Mouse (Mus musculus) stomach, embryonic 15.5 days (tissue): ENCODE measurements around the gene Nbr1. TPM values are rescaled to one million over a fixed set of nuclear protein-coding genes. Genes with fewer than 3 reads are reported as not detected.

Experiments
- ATAC-seq: fragments of 200-750 bp; cut with Nextera tagmentation; 2 replicates; pipeline ENCODE4 v1.8.0; 2017; ENCODE audit warnings: low read depth, moderate number of reproducible peaks, moderate TSS enrichment; ENCODE audit not compliant: insufficient read depth, low FRiP score
- H3K27ac ChIP-seq: fragments of 300-500 bp; sonication (generic); 2 replicates; pipeline ENCODE4 v1.5.1; 2015; ENCODE audit warnings: mild to moderate bottlenecking, inconsistent platforms
- H3K27me3 ChIP-seq: fragments of 300-500 bp; sonication (generic); replicated peaks from 2 replicates; pipeline ENCODE4 v1.6.1; 2015; ENCODE audit warnings: inconsistent platforms
- H3K36me3 ChIP-seq: fragments of 300-500 bp; sonication (generic); 2 replicates; pipeline ENCODE4 v1.6.1; 2015; ENCODE audit warnings: inconsistent platforms
- H3K4me1 ChIP-seq: fragments of 300-500 bp; sonication (generic); 2 replicates; pipeline ENCODE4 v1.6.1; 2015; ENCODE audit warnings: inconsistent platforms
- H3K4me2 ChIP-seq: fragments of 300-500 bp; sonication (generic); 2 replicates; pipeline ENCODE4 v1.6.1; 2015; ENCODE audit warnings: mild to moderate bottlenecking, inconsistent platforms
- H3K4me3 ChIP-seq: fragments of 300-500 bp; sonication (generic); replicated peaks from 2 replicates; pipeline ENCODE4 v1.5.1; 2015; ENCODE audit warnings: inconsistent platforms
- H3K9ac ChIP-seq: fragments of 300-500 bp; sonication (generic); 2 replicates; pipeline ENCODE4 v1.6.1; 2015; ENCODE audit warnings: inconsistent platforms
- H3K9me3 ChIP-seq: fragments of 300-500 bp; sonication (generic); 2 replicates; pipeline ENCODE4 v1.6.1; 2016; ENCODE audit warnings: inconsistent platforms
- WGBS: fragments of 180-500 bp; shearing (Covaris S2); methylation state at CpG from one replicate; pipeline ENCODE4 v1.1.7; 2015; 5-methylcytosine and 5-hydroxymethylcytosine counted together
- polyA plus RNA-seq: library from polyadenylated mRNA; unstranded; fragments of >200 nt; fragmentation: Nextera tagmentation; extraction: Ambion mirVana; gene quantifications from 2 replicates; pipeline ENCODE4 v1.2.1, GENCODE M21; 2015

The Nbr1 gene
- 56.4 and 68.3 TPM in 2 replicates for polyA plus RNA-seq

DNA sequence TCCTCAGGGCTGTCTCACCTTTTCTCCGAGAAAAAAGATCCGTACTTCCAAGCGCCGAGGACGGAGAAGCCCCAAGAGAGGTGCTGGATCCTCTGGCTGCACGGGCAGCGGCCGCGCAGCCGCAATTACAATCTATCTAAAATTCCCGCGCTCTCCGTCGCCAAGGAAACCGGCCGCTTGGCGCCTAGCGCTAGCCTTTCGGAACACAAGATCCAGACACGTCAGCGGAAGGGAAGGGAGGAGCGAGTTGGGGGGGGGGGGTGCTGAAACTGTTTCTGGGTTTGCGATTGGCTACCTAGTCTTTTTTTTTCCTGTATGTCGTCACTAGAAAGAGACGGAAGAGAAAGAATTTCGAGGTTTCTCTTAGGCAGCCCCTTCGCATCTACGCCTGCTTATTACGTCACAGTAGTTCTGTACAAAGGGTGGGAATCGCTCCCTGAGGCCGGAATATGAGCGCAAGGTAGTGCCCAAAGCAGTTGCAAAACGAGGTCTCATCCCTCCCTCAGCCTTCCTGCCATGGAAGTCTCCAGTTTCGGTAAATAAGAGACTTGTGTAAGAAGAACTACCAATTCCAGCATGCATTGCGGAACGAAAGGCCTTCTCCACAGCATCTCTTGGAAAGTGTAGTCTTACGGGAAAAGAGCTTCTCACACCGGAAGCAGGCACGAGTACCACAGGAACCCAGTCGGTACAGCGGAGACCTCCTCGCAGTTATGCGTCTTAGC lies at the start of gene Nbr1, which contains the start of gene Brca1:
Gene Nbr1, plus strand, starts transcription at position 399 of the 725 bp plus-strand sequence.
Gene Brca1, minus strand, starts transcription at position 205 of the 725 bp plus-strand sequence.
- H3K9ac ChIP-seq = peak within 1 kb of the TSS; percentile 62
- ATAC-seq = peak; percentile 75

DNA sequence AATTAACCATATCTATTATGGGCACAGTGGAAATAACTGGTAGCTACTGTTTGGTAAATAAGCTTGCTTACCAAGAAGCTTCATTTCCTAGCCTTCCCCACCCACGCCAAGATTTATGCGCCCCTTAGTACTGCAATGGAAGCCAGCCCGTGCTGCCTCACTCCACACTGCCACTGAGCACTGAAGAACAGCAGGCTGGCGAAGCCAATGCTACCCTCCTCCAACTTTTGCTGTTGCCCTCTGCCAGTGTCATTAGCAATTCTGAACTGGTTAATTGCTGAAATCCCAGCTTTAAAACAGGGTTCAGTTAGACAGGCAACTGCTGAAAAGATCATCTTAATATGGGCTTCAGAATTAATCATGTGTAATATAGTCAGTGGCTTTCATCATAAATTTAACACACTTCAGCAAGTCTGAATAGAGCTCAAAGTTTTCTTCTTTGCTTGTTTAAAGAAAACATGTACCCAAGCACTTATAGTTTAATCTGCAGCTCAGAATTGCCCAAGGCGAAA lies 45.6 kb upstream of the Nbr1 start:
- no peaks in the 10 kb centered on the region for H3K4me1 ChIP-seq
- no peak overlapping the region for H3K4me2 ChIP-seq
- no peak for ATAC-seq
- H3K36me3 ChIP-seq = peaks cover 12% of the 10 kb centered on the region; the same call in 1 of the 2 replicates
- no peak overlapping the region for H3K27ac ChIP-seq
- 92% methylated on average over 5 of the region's 5 CpGs for WGBS
- H3K4me3 ChIP-seq = no peak overlapping the region
- no peaks in the 10 kb centered on the region for H3K9me3 ChIP-seq
- H3K27me3 ChIP-seq = no peaks in the 10 kb centered on the region
- H3K9ac ChIP-seq = no peak overlapping the region

More for the DNA sequence above, at the start of gene Nbr1, which contains the start of gene Brca1:
- H3K4me2 ChIP-seq = peak within 1 kb of the TSS; percentile 66
- H3K27me3 ChIP-seq = no peaks in the 10 kb centered on the region
- H3K27ac ChIP-seq = peak within 1 kb of the TSS; percentile 95
- H3K4me3 ChIP-seq = peak within 1 kb of the TSS; percentile 78
- peaks cover 21% of the 10 kb centered on the region for H3K4me1 ChIP-seq
- H3K9me3 ChIP-seq = no peaks in the 10 kb centered on the region
- 0% methylated on average over 43 of the region's 43 CpGs for WGBS
- 0 out of 2 replicates have a peak, but pooled peaks cover 5% of the 10 kb centered on the region for H3K36me3 ChIP-seq

DNA sequence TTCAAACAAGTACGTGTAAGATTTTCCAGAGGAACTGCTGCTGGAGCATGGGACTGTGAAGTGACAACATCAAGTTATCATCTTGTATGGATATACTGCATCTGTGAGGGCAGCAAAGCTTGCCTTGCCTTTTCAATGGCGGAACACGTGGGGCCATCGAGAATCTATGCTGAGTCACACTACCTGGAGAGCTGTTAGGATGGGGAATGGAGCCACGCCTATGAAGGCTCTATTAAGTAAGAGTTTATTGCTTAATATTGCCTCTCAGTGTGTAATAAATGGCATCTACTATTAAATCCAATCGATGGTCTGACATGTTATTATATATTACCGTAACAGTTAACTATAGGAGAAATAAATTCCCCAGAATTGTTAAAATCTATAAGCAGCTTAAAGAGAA lies 44.9 kb upstream of the Nbr1 start:
- Histone ChIP-seq H3K4me2 (no peak overlapping the region), H3K9ac (no peak overlapping the region), H3K4me1 (no peaks in the 10 kb centered on the region), H3K36me3 (peaks cover 12% of the 10 kb centered on the region; the same call in 1 of the 2 replicates), H3K4me3 (no peak overlapping the region), H3K27ac (no peak overlapping the region), H3K27me3 (no peaks in the 10 kb centered on the region), H3K9me3 (no peaks in the 10 kb centered on the region)
- ATAC-seq = no peak
- WGBS = 87% methylated on average over 7 of the region's 7 CpGs

DNA sequence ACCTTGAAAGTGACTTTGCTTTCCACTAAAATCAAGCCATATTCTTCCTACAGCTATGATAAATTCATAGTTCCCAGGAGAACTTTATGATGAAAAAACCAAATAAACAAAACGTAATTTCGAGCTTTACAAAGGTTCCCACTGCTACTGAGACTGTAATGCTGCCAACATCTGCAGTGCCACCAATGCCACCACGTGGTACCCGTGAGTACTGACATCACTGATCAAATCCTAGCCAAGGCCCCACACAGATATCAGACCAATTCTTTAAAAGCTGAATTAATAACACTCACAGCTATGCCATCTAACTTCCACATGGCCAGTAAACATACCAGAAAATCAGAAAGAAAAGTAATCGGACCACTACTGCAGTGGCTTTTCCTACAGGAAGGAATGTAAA lies 33.0 kb upstream of the Nbr1 start:
- Histone ChIP-seq H3K9ac (no peak overlapping the region), H3K4me2 (no peak overlapping the region), H3K4me1 (no peaks in the 10 kb centered on the region), H3K27ac (no peak overlapping the region), H3K9me3 (no peaks in the 10 kb centered on the region), H3K27me3 (no peaks in the 10 kb centered on the region), H3K4me3 (no peak overlapping the region), H3K36me3 (peaks cover 7% of the 10 kb centered on the region; the same call in 1 of the 2 replicates)
- WGBS = 79% methylated on average over 5 of the region's 5 CpGs
- no peak for ATAC-seq

DNA sequence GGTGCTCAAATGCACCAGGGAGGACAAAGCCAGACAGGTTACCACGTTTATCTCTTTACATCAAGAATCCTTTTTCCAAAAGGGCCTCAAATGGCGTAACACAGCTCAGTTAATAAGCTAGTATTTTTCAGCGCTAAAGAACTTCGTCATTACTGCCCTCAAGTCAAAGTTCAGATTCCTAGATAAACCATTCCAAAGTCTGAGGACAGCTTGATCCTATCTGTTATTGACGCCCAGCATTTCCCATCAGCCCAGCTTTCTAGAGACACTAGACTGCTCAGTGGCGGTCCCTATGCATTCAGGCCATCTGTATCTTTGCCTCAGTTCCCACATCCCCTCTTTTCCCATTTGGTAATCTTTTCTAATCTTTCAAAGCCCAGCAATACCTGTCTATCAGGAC lies 32.6 kb upstream of the Nbr1 start:
- WGBS = 88% methylated on average over 6 of the region's 6 CpGs
- Histone ChIP-seq H3K27ac (no peak overlapping the region), H3K4me1 (no peaks in the 10 kb centered on the region), H3K27me3 (no peaks in the 10 kb centered on the region), H3K9me3 (no peaks in the 10 kb centered on the region), H3K4me3 (no peak overlapping the region), H3K4me2 (no peak overlapping the region), H3K9ac (no peak overlapping the region), H3K36me3 (0 out of 2 replicates have a peak, but pooled peaks cover 4% of the 10 kb centered on the region)
- ATAC-seq = no peak

DNA sequence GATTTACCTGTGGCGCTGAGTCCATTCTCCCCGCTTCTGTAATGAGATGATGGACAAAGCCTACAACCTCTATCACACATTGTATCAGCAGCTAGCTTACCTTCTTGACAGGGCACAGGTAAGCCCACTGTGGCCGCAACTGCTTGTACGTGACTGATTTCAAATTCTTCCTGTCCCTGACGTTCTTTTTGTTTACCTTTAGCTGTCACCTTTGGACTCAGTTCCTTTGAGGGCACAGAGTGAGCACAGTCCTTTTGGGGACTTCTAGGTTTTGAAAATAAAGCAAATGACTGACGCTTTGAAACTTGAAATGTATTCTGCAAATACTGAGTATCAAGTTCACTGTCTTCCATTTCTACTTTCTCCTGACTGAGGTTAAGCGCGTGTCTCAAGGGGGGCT lies 27.5 kb upstream of the Nbr1 start:
- no peak for ATAC-seq
- H3K9me3 ChIP-seq = no peaks in the 10 kb centered on the region
- H3K9ac ChIP-seq = no peak overlapping the region
- H3K36me3 ChIP-seq = peaks cover 8% of the 10 kb centered on the region; the same call in 1 of the 2 replicates
- no peaks in the 10 kb centered on the region for H3K4me1 ChIP-seq
- no peak overlapping the region for H3K27ac ChIP-seq
- H3K4me2 ChIP-seq = no peak overlapping the region
- no peak overlapping the region for H3K4me3 ChIP-seq
- no peaks in the 10 kb centered on the region for H3K27me3 ChIP-seq
- 78% methylated on average over 8 of the region's 8 CpGs for WGBS

DNA sequence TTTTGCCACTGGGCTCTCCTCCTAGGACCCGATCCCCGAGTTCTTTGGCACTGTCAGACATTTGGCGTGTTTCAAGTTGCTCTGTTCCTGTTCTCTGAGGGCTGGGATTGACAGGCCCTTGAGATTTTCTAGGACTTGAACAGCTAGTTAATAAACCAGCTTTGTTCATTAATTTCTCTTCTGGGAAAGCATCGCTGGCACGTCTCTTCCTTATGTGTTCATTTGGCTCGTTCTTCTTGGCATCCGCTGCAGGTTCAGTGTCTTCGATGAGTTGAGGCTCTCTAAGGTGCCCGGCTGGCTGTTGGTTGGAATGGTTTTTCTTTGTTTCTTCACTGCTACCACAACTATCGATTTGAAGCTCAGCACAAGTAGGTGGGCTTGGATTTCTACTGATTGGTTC lies 26.9 kb upstream of the Nbr1 start:
- Histone ChIP-seq H3K9ac (no peak overlapping the region), H3K4me1 (no peaks in the 10 kb centered on the region), H3K4me2 (no peak overlapping the region), H3K36me3 (peaks cover 8% of the 10 kb centered on the region; the same call in 1 of the 2 replicates), H3K9me3 (no peaks in the 10 kb centered on the region), H3K27ac (no peak overlapping the region), H3K27me3 (no peaks in the 10 kb centered on the region), H3K4me3 (no peak overlapping the region)
- ATAC-seq = no peak
- 94% methylated on average over 10 of the region's 10 CpGs for WGBS

DNA sequence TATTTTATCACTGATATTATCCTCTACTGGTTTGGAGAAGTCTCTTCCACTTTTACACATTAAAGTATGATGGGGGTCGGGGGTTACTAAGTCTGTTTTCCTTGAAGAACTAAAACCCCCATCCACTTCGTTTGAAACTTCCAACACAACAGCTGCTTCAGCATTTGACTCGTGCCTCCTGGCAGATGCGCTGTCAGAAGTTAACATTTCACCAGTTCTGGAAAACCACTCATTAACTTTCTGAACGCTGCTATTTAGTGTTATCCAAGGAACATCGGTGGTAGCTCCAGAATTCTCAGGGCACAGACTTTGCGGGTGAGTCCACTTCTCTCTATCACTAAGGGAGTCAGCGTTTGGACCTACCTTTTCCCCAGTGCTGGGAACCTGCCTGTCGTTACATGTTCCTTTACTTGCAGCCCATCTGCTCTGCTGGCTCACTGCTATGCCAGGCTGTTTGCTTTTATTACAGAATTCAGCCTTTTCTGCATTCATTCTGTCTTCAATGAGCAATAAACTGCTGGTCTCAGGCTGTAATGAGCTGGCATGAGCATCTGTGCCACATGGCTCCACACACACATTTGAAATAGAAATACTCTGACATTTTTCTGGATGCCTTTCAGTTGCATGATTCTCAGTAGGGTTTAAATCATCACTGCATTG lies 25.9 kb upstream of the Nbr1 start:
- ATAC-seq = no peak
- Histone ChIP-seq H3K27ac (no peak overlapping the region), H3K4me1 (no peaks in the 10 kb centered on the region), H3K9ac (no peak overlapping the region), H3K9me3 (no peaks in the 10 kb centered on the region), H3K36me3 (peaks cover 8% of the 10 kb centered on the region; the same call in 1 of the 2 replicates), H3K27me3 (no peaks in the 10 kb centered on the region), H3K4me2 (no peak overlapping the region), H3K4me3 (no peak overlapping the region)
- 91% methylated on average over 9 of the region's 9 CpGs for WGBS

DNA sequence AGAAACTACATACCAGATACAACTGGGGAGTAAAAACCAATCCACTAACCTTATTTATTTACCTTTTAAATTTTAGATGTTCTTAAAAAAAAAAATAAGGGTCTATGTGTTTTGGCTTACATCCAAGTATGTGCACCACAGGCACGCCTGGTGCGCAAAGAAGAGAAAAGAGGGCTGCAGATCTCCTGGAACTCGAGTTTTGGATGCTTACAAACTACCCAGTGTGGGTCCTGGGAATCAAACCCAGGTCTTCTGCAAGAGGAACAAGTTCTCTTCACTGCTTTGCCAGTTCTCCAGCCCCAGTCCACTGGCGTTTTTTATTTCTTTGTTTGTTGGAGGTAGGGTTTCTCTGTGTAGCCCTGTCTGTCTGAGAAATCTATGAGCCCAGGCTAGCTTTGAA lies 25.3 kb upstream of the Nbr1 start:
- Histone ChIP-seq H3K36me3 (peaks cover 8% of the 10 kb centered on the region; the same call in 1 of the 2 replicates), H3K9me3 (no peaks in the 10 kb centered on the region)
- no peak for ATAC-seq

DNA sequence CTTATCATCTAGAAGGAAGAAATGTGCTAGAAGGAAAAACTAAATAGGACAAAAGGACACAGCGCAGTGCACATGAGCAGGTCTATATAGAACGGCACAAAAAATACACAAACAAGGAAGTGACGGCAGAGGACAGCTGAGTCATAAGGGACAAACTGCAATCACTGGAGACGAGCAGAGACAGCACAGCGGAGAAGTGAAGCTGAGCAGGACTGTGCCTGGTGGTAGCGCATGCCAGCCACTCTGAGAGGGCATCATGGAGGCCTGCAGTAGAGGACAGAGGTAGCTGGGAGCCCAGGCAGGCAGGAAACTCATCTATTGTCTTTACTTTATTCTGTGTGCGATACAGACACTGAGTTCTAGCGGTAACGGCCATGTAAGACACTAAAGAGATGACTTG lies 8.4 kb upstream of the Nbr1 start:
- Histone ChIP-seq H3K27ac (no peak overlapping the region), H3K4me1 (no peaks in the 10 kb centered on the region), H3K9ac (no peak overlapping the region), H3K9me3 (no peaks in the 10 kb centered on the region), H3K27me3 (no peaks in the 10 kb centered on the region), H3K36me3 (no peaks in the 10 kb centered on the region), H3K4me3 (no peak overlapping the region), H3K4me2 (no peak overlapping the region)
- no peak for ATAC-seq
- 82% methylated on average over 9 of the region's 9 CpGs for WGBS

More for the DNA sequence above, 25.3 kb upstream of the Nbr1 start:
- H3K4me2 ChIP-seq = no peak overlapping the region
- H3K27ac ChIP-seq = no peak overlapping the region
- WGBS = 85% methylated on average over 4 of the region's 4 CpGs
- H3K9ac ChIP-seq = no peak overlapping the region
- no peaks in the 10 kb centered on the region for H3K4me1 ChIP-seq
- H3K27me3 ChIP-seq = no peaks in the 10 kb centered on the region
- no peak overlapping the region for H3K4me3 ChIP-seq

DNA sequence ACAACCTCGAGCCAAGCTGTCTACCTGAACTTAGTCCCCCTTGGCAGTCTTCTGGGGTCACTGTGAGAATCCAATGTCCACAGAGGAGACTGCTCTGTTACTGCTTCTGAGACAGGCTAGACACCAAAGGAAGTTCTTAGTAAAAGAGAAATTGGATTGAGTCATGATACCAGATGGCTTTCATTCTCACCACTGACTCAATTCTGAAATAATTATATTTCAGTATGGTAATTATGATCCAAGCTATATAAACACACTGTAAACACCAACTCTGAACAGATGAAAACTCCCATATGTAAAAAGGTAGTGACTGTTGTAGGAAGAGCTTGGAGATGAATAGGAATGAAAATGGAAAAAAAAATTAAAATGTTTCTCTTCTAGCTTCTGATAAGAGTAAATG lies 7.8 kb upstream of the Nbr1 start:
- Histone ChIP-seq H3K4me1 (no peaks in the 10 kb centered on the region), H3K36me3 (no peaks in the 10 kb centered on the region), H3K9ac (no peak overlapping the region), H3K4me3 (no peak overlapping the region), H3K27ac (no peak overlapping the region), H3K9me3 (no peaks in the 10 kb centered on the region), H3K4me2 (no peak overlapping the region), H3K27me3 (no peaks in the 10 kb centered on the region)
- no peak for ATAC-seq
- WGBS = 53% methylated on average over 1 of the region's 1 CpGs

DNA sequence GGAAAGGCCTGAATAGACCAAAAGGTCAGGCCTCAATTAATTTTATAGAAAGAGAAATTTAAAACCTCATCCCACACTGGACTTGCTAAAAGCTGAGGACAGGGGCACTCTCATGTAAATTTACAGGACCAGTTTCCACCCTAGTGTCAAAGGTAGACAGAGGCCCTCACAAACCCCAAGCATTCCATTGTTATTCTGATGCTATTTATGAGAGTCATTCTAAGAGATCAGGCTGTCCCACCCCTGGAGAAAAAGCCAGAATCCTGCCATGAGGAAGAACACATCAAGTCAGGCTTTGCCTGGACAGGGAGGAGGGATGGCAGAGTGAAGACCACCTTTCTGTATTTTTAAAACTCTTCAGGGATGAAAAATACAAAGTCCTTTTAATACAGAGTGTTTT lies 3.4 kb upstream of the Nbr1 start:
- Histone ChIP-seq H3K36me3 (no peaks in the 10 kb centered on the region), H3K9ac (no peak overlapping the region), H3K27ac (no peak overlapping the region), H3K27me3 (no peaks in the 10 kb centered on the region), H3K4me2 (no peak overlapping the region), H3K4me3 (no peak overlapping the region), H3K9me3 (no peaks in the 10 kb centered on the region), H3K4me1 (peaks cover 11% of the 10 kb centered on the region)
- no peak for ATAC-seq
